Mouse (Mus musculus) urinary bladder, adult 2 months (tissue): ENCODE results near the gene Dhdh. TPM values are rescaled to one million over a fixed set of nuclear protein-coding genes. Genes with fewer than 3 reads are reported as not detected.
A peak's percentile ranks its signal among the peaks of the same experiment; 100 is the strongest.
"Not testable (repeated sequence)": the region's sequence is repeated elsewhere in the genome, so short reads cannot be mapped to it uniquely, and the experiment has no call there.

Source experiments
- DNase-seq: peaks from one replicate; pipeline ENCODE4 v3.0.0; 2022; ENCODE audit warnings: low spot score
- polyA plus RNA-seq: library from polyadenylated mRNA; depleted of rRNA; stranded (reverse); fragments of >200 nt; gene quantifications from 2 replicates; pipeline ENCODE4 v1.2.3, GENCODE M21; 2012

The Dhdh gene
- polyA plus RNA-seq, 1 experiment: 5.7 TPM

- peak; percentile 81 for DNase-seq
Observed at GRCm38 (mm10) chr7:45509912-45510787, 21.5 kb upstream of the Dhdh start, which contains the start of gene Nucb1. TSS of gene Nucb1 (minus strand) at chr7:45510406.

GRCm38 (mm10) chr7:45509181-45509882 lies 20.7 kb upstream of the Dhdh start:
- no peak for DNase-seq

GRCm38 (mm10) chr7:45508561-45508960 lies 20.0 kb upstream of the Dhdh start:
- DNase-seq: no peak

- no peak for DNase-seq
Observed at GRCm38 (mm10) chr7:45507583-45507982, 19.0 kb upstream of the Dhdh start.

GRCm38 (mm10) chr7:45498427-45498826 lies 9.8 kb upstream of the Dhdh start:
- no peak for DNase-seq

GRCm38 (mm10) chr7:45494548-45494947 lies 5.9 kb upstream of the Dhdh start:
- DNase-seq: no peak

- no peak for DNase-seq
Observed at GRCm38 (mm10) chr7:45492951-45493350, 4.3 kb upstream of the Dhdh start.

- no peak for DNase-seq
Observed at GRCm38 (mm10) chr7:45492225-45492844, 3.7 kb upstream of the Dhdh start.

- DNase-seq: no peak
Observed at GRCm38 (mm10) chr7:45491264-45491663, 2.7 kb upstream of the Dhdh start.

GRCm38 (mm10) chr7:45490822-45491221 lies 2.2 kb upstream of the Dhdh start:
- DNase-seq: no peak

GRCm38 (mm10) chr7:45489578-45489977 lies 973 bp upstream of the Dhdh start:
- DNase-seq: no peak

GRCm38 (mm10) chr7:45487861-45488292 lies 728 bp downstream of the Dhdh start:
- no peak for DNase-seq

GRCm38 (mm10) chr7:45486761-45487415 lies 1.7 kb downstream of the Dhdh start, which contains the start of gene Gm45808:
TSS of gene Gm45808 (minus strand) at chr7:45486811.
- no peak for DNase-seq

- no peak for DNase-seq
Observed at GRCm38 (mm10) chr7:45486158-45486557, 2.4 kb downstream of the Dhdh start.

- DNase-seq: not testable (repeated sequence)
Observed at GRCm38 (mm10) chr7:45484985-45485384, 3.6 kb downstream of the Dhdh start.

GRCm38 (mm10) chr7:45482166-45482565 lies 6.4 kb downstream of the Dhdh start:
- no peak for DNase-seq

GRCm38 (mm10) chr7:45481374-45481927 lies 7.2 kb downstream of the Dhdh start, which contains the start of gene Tulp2:
TSS of gene Tulp2 (plus strand) at chr7:45481877.
- no peak for DNase-seq

GRCm38 (mm10) chr7:45480310-45480709 lies 8.3 kb downstream of the Dhdh start:
- DNase-seq: not testable (repeated sequence)

GRCm38 (mm10) chr7:45478774-45479173 lies 9.8 kb downstream of the Dhdh start:
- no peak for DNase-seq

GRCm38 (mm10) chr7:45477003-45477402 lies 11.6 kb downstream of the Dhdh start:
- DNase-seq: no peak

GRCm38 (mm10) chr7:45476453-45476852 lies 12.2 kb downstream of the Dhdh start:
- DNase-seq: no peak
